Mouse (Mus musculus): Measurements from ENCODE around the gene Vmo1.
"Not testable (repeated sequence)": the region's sequence is repeated elsewhere in the genome, so short reads cannot be mapped to it uniquely, and the experiment has no call there.

The Vmo1 gene

DNA sequence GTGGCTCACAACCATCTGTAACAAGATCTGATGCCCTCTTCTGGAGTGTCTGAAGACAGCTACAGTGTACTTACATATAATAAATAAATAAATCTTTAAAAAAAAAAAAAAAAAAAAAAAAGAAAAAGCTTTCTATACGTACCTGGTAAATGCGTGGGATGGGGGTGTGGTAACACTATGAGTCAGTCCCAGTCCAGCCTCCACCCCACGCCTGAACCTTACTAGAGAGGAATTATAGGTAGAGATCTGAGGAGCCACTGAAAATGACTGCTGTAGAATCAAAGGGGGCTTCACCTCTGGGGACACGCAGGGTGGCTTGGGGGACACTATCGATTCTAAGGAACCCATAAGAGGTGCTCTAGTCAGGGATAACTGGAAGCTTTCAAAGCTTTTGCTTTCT lies 41.1 kb downstream of the Vmo1 start:
- CTCF ChIA-PET = not testable (repeated sequence)

DNA sequence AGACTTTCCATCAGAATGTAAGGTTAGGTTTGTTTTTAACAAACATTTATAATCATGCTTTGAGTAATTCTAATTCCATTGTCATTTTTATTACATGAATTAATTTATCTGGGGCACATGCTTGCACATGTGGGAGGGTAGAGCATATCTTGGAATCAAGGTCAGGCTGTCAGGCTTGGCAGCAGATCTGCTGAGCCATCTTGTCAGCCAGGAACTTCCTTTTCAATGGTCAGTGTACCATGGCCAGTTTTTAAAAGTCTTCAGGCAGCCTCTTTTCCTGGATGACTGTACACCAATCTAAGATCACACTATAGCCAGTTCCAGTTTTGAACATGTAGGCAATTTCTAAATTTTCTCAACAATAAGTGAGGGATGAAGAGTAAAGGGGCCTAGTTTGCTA lies 41.7 kb downstream of the Vmo1 start:
- CTCF ChIA-PET = no interaction called here

DNA sequence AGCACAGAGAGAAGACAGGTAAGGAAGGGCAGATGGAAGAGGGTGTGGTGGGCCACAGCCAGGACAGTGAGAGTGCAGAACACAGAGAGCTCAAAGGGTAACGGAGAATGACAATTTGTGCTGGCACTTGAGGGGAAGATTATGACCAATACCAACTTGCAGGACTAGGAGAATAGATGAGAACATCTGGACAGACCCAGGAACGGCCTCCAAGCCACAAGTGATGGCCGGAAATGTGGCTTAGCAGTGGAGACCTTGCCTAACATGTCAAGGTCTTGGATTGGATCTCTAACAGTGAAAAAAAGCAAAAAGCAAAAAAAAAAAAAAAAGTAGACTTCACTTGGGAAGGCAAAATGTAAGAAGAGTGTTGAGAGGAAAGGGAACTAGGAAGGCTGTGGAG lies 44.7 kb downstream of the Vmo1 start:
- CTCF ChIA-PET = no interaction called here

DNA sequence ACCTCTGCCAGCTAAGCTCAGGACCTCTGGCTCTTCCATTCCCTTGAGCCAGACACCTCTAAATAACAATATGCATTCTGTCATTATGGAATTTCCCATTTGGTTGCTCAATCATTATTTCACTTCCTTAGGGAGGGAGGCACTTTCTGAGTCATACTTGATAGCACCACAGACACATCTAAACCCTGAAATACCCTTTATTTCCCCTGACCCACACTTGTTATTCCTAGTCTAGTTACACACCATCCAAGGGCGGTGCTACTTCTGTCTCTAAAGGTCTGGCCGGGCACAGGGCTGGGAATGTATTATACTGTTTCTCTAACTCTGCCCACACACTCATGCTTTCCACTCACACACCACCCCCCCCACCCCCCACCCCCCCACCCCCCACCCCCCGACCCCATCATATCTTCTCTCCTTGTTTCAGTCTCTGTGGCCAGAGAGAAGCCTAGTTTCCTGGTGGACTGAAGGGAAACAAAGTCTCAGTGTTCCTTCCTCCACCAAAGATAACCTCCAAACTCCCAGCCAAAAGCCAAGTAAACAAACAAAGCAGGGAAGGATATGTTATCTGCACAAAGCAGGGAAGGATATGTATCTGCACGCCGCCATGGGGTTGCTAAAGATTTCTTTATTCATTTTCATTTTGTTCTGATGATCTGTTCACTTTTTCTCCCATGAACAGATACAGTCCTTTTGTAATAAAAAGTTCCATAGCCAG lies 46.4 kb downstream of the Vmo1 start:
- CTCF ChIA-PET = no interaction called here

DNA sequence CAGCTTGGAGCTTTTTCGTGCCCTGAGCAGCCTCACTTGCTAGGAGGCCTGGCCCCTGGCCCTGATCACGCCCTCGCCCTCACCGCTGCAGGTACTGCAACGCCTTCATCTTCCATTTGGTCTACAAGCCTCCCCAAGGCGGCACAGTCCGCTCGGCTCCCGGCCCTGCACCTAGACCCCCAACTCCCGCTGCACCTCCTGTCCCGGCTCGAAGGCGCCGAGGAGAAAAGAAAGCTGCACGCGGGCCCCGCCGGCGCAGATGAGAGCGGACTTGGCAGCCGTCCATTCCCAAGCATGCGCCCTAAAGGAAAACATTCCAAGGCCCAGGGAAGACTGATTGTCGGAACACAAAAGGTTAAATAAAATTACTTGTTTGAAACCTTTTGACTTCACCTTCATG lies 48.6 kb downstream of the Vmo1 start:
- CTCF ChIA-PET = no interaction called here

DNA sequence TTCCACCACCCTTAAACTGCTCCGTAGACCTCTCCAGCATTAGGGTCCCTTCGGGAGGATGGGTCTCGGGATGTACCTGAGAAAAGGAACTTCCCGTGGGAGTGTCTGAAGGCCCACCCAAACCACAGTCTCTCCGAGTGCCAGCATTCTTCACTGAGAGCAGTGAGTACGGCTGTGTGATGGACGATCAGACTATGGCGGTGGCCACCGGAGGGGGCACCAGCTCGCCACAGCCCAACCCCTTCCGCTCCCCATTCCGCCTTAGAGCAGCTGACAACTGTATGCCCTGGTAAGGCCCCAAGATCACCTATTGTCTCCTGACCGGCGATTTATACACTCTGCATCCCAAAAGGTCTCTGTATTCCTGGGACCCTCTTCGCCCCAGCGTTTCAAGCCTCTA lies 49.2 kb downstream of the Vmo1 start:
- CTCF ChIA-PET = interaction anchor here (1.0 kb wide), 1 partner anchor 15 kb away, joined by 3 read pairs; no protein-coding TSS in a partner anchor

DNA sequence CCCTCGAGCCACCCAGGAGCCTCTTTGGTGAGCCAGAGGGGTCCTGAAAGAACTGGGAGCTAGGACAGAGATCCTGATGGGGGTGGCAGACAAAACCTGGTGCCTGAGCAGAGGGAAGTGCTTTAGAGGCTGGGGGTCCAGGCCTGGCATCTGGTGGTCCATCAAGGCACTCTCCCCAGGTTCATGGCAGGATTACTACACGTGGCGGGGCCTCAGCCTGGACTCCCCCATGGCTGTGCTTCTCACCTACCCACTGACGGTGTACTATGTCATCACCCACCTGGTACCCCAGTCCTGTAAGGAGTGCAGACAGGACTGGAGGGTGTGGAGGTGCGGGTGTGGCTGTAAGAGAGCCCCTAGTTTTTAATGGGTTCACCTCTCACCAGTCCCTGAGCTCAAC lies 50.4 kb downstream of the Vmo1 start:
- CTCF ChIA-PET = no interaction called here

Data from spleen, embryonic (tissue).